Mouse (Mus musculus) urinary bladder, postnatal 10 days (tissue): ENCODE results near the gene Isx.

Experiments
- DNase-seq: peaks from one replicate; pipeline ENCODE4 v3.0.0; 2022; ENCODE audit warnings: low spot score

Gene Isx

DNA sequence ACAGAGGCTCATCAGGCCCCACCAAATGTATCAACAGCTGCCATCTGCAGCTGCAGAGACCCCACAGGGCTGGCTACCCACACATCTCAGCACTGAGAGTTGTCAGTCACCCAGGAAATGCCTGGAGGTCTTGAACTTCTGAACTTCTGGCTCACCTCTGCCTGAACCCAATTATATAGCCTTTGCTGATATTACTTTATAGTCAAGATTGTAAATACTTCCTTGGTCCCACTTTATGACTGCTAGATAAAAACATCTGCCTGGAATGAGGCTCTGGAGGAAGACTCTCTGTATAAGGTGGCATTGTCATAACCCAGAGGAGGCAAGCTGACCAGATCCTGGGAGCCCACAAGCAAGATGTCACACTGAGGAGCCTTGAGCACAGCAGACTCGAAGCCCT, 28.8 kb downstream of the Isx start:
- no peak for DNase-seq

DNA sequence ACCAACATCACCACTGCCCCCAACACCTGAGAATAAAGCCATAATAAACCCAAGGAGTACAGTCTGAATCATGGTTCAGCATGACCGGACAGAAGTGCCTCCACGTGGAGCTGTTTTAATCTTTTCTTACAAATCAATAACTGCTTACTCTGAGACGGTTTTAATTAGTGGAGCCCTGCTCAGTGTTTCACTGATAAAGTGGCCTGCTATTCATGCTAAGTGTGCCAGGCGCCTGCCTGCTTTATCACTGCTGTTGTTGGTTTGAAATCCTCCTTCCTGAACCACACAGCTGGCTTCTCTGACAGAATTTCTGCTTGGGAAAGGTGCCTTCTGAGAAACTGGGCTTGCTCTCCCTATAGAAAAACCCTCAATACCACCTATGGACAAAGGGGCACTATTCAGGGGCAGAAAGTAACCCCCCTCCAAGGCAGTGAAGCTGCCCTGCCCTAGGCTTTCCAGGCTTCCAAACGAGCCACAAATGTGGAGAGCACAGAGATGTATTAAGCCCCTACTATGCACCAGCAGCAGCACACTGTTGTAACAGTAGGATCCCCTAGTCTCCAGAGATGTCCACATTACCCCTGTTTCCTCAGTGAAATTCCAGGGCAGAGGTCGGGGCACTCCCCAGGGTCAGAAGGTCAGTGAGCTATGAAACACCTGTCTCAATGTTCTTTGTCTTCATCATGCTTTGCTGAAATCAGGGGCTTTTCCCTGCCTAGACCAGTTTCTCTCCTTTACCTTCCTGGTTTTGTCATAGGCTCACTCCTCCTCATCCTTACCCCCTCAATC, 30.3 kb downstream of the Isx start:
- no peak for DNase-seq

DNA sequence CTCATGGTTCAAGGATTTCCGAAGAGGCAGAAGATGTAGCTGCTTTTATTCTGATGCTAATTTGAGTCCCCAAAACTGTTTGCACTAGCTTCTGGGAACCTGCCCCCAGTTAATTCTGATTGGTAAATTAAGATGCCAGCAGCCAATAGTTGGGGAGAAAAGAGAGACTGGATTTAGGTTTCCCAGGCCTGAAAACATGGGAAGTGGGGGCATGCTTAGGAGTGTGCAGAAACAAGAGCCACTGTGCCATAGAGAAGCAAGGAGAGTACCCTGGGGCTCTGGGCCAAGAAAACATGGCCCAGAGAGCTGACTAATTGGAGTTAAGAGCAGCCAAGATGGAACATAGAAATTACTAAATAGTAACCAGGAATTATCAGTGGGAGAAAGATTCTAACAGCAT, 33.4 kb downstream of the Isx start:
- DNase-seq = no peak

DNA sequence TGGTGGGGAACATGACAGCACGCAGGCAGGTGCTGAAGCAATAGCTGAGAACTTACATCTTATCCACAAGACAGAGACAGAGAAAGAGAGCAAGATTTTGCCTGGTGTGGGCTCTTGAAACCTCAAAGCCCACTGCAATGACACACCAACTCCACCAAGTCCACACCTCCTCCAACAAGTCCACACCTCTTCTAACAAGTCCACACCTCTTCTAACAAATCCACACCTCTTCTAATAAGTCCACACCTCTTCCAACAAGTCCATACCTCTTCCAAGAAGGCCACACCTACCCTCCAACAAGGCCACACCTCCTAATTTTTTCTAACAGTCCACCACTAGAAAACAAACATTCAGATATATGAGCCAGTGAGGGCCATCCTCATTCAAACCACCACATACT, 37.7 kb downstream of the Isx start:
- DNase-seq = no peak

- no peak for DNase-seq
These were observed 47.9 kb downstream of the Isx start for GRCm38 (mm10) chr8:74920691-74921421.

- no peak for DNase-seq
These were observed 49.0 kb downstream of the Isx start for GRCm38 (mm10) chr8:74921882-74922518.

GRCm38 (mm10) chr8:74927940-74928339, 55.0 kb downstream of the Isx start:
- no peak for DNase-seq

DNA sequence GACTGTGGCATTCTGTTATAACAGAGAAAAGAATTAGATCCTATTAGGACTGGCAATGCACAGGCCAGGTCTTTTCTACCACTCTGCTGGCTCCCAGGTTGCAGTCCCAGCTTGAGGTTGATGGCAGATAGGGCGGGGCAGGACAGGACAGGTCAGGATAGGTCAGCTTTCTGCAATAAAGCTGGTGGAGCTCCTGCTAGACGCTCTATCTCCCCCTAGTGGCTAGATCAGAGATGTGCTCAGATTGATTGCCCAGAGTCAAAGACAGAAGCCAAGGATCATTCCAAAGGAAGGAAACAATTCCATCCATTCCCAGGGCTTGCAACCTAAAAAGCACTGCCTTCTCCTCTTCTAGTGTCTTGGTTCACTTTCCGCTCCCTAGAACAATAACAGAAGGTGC, 57.8 kb downstream of the Isx start:
- no peak for DNase-seq

- DNase-seq = no peak
These were observed 62.3 kb downstream of the Isx start for GRCm38 (mm10) chr8:74935308-74935707.

DNA sequence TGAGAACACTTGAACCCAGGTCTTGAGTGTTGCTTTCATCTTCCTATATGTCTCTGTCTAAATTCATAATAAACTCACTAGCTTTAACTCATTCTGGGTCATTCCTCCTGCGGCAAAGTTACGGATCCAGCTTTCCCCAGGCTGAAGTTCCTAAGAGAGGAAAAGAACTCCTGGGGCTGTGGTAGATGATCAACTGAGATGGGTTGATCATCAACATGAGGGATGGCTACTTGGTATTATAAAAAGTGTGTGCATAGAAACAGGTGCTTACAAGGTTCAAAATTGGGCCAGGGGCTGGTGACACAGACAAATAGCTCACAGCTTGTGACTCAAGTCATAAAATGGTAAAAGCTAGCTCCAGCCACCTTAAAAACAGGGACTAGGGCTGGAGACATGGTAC, 63.7 kb downstream of the Isx start:
- no peak for DNase-seq

DNA sequence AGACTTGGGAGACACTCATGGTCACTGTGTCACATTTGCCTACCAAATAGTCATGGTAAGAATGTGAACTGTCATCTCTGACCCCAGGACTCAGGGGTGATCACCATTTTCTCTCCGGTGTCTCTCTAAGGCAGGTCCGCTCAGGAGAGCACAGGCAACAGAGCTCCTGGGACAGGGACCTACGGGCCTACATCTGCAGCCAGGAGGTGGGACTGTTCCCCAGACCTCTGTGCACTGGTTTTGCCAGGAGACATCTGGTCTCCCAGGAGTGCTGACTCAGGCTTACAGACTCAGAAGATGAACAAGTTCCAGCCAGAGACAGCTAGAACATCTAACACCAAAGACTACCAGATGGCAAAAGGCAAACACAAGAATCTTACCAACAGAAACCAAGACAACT, 69.1 kb downstream of the Isx start:
- DNase-seq = no peak
